Mouse (Mus musculus): ENCODE results near the gene Gm12166.

- TF ChIP-seq POLR2A (IDR thresholded peaks at IDR 0.05; ENCODE audit: insufficient read depth, low read depth, low read length) (no peak), CTCF (IDR thresholded peaks at IDR 0.05; ENCODE audit: insufficient read depth, low read depth, low read length) (no peak)
Observed at GRCm38 (mm10) chr11:46083405-46083804, 31.3 kb upstream of the Gm12166 start.
